Mouse (Mus musculus) ES-Bruce4 (cell line): ENCODE data around the gene Noc3l.

Experiments
- EP300 ChIP-seq: IDR thresholded peaks from 2 replicates; pipeline ENCODE4 v1.6.1; 2011; ENCODE audit warnings: low read depth, low read length; ENCODE audit not compliant: insufficient read depth
- POLR2A ChIP-seq: IDR thresholded peaks from one replicate; pipeline ENCODE4 v1.8.1; 2011; ENCODE audit warnings: low read length; ENCODE audit not compliant: insufficient read depth

- TF ChIP-seq POLR2A (no peak), EP300 (no peak)
These were observed 35.5 kb downstream of the Noc3l start for GRCm38 (mm10) chr19:38783542-38783941.
